Mouse (Mus musculus) kidney, postnatal 14 days (tissue): ENCODE results near the gene Med13l.

Source experiments
- DNase-seq: peaks from one replicate; pipeline ENCODE4 v3.0.0; 2022; ENCODE audit warnings: mixed read lengths

Gene Med13l

DNA sequence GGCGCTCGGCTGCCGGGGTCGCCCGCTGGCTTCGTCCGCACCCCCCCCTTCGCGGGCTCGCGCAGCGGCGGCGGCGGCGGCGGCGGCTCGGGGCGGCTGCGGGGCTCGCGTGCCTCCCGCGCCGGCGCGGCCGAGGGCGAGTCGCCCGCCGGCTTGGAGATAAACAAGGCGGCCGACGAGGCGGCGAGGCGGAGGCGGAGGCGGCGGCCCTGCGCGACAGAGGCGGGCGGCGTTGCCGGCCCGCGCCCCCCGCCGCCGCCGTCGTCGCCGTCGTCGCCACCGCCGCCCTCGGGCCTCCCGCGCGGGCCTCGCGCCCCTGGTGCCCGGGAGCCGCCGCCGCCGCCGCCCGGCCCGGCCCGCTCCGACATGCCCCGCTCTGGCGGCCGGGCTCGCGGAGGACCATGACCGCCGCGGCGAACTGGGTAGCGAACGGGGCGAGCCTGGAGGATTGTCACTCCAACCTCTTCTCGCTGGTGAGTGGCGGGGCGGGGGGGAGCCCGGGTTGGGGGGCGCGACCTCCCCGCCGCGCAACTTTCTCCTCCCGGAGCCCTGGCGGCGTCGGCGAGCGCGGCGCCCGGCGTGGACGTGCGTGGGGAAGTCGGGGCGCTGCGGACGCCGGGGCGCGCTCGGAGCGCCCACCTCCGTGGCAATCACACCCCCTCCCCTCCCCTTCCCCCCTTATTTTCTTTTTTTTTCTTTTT, at the start of gene Med13l:
Med13l (plus strand) TSS at position 295 of the 701 bp plus-strand sequence.
- peak; percentile 85 for DNase-seq

DNA sequence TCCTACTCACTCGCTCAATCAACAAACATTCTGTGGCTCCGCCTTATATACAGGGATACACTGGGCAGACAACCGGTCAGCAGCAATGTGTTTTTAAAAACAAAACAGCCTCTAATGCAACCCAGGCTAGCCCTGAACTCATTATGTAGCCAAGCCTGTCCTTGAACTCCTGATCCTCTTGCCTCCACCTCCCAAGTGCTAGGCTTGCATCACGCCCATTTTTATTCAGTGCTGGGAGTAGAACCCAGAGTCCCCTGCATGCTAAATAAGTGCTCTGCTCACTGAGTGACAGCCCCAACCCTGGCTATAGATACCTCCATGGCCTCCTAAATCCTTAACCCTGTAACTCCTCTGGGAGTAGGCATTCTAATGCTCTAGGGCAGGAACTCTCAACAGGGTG, 49.5 kb upstream of the Med13l start:
- no peak for DNase-seq

DNA sequence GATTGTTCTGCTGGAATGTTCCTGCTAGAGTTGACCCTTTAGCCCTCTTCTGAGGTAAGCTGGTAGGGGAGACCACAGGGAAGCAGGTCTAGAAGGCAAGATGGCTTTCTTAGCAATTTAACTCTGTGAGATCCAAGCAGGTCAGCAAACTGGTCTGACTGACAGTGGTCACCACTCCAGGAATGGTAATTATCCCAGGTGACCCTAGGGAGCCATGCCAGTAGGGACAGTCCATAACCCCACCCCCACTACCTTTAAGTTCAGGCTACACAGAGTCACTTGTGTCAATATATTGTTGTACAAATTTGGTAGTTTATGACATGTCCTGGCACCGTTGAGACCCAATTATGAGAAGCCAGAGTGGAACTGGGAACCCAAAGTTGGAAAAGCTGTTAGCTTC, 47.5 kb upstream of the Med13l start:
- no peak for DNase-seq

DNA sequence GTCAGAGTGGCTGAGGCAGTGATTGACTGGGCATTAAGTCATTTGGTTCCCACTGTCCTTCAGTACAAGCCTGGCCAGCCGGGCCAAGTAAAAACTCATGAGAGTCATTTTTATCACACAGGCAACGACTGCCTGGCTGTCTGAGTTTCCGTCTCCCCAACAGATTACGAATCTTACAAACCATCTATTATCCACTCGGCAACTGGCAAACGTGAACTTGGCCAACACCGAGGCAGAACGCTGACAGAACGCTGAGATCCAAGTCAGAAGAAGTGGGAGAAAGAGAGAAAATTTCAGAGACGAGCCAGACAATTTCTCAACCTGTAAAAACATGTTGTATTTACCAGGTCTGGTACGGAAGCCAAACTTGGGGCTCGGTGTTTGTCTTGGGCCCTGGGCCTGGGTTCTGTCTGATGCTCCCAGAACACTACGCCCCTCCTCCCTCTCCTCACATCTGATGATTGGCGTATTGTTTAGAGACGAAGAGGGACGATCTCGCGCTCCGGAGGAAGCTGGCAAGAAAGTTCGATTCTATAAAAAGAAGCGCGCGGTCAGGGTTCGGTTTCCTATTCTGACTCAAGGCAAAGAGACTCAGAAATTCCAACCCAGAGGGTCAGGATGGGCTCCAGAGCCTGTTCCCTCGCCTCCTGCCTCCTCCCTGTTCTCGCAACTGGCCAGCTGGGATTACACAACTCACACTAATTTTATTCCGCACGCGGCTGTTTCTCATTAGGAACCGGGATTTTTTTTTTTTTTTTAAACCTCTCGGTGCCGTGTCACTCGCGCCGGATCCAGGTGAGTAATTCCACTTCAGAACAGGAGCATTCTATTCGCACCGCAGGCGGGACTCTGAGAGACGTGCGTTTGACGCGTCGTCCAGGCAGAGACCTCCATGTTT, 46.6 kb upstream of the Med13l start:
- peak; percentile 69 for DNase-seq

DNA sequence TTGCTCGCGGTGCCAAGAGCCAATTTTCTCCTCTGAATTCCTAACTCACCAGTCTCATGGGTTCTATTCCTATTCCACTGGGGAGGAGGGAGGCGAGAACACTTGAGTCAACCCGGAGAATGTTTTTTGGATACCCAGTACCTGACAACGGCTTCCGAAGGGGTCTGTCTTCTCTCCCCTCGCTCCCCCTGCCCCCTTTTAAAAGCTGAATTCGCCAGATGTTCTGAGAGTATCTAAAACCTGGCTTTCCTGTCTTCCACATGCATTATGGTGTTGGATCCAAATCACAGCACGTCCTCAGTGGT, 46.0 kb upstream of the Med13l start:
- no peak for DNase-seq

DNA sequence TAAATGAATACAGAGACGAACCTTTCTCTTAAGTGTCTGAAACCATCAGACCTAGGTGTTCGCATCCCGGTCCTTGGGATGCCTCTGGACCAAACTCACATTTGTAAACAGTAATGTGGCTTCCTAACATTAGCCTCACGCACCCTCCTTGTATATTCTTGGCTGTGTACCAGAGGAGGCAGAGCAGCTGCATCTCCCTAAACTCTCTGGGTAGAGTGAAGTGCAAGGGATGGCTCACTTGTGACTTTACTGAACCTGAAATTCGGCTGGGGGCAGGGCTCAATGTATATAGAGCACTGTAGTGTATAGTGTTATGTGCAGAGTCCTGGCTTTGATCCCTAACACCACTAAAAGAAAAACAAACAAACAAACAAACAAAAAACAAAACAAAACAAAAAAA, 45.6 kb upstream of the Med13l start:
- DNase-seq = no peak

DNA sequence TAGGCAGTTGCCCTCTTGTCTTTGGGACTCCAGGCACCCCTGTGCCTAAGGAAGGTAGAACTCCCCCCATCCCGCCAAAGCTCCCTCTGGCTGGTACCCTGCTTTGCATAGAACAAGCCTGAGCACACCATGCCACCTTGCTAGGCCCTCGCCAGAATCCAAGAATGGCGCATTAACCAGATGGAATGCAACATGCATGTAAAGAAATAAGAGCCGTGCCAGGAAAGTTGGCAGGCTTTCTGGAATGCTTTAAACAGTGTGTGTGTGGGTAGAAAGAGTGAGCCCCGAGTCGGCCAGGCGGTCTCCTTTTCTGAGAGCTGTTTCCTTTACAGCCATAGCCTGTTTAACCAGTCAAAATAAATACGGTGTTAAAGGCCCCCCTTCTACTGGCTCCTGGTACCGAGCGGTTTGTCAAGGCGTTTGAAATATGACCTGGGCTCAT, 45.2 kb upstream of the Med13l start:
- peak; percentile 80 for DNase-seq

DNA sequence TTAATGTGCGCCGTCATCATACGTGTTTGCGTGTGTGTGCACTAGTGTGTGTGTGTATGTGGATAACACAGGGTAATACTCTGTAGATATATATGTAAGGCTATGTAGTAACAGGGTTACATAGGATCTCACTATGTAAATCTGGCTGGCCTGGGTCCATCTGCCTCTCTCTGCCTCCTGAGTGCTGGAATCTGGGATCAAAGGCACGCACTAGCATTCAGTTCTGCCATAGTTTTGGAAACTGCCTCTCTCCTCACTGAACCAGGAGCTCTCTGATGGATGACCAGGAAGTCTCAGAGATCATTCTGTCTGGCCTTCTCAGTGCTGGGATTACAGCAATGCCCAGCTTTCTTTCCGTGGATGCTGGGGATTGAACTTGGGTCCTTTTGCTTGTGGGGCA, 44.4 kb upstream of the Med13l start:
- DNase-seq = no peak

DNA sequence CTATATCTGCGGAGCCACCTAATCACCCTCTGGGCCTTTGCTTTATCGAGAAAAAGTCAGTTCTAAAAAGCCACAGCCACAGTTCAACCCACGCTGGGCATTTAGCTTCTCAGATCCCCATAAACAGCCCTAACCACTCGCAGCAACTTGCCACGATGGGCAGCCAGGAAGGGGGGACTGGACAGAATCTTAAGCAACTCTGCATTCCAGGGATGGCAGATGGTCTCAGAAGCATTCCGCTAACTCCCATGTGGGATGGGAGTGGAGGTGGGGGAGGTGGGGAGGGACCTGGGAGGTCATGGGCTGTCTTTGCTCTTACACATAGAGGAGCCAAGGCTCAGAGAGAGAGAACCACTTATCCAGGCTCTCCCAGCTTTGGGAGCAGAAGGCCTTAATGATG, 44.0 kb upstream of the Med13l start:
- DNase-seq = no peak

DNA sequence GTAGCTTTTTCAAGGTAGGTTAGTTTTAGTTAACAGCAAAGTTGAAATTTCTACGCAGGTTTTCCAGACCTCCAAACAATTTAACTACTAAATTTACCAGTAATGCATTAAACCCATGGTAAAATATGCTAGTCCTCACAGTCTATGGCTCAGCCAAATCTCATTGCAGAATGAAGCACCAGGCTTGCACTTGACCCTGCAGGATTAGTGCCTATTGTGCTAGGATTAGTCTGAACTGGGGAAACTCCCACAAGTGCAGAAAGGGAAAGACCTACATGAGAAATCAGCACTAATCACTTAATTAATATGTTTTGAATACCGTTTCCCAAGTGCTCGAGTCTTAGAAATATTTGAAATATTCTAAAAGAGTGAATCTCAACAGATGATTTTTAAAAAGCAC, 40.0 kb upstream of the Med13l start:
- DNase-seq = no peak

DNA sequence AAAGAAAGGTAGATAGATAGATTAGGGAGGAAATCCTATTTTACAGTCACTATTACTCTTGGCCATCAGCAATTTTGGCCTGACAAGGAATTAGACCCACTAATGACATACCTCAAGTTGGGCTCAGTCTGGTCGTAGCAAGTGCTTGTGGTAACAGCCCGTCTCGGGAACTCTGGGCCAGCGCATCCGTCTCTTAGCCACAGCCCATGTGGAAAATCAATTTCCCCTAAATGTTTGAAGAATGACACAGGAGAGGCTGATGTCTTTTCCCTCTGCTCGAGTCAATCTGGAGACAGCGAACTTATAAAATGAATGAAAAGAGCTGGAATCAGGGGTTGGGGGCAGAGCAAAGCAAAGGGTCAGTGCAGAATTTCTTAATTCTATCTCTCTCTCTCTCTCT, 36.1 kb upstream of the Med13l start:
- no peak for DNase-seq

DNA sequence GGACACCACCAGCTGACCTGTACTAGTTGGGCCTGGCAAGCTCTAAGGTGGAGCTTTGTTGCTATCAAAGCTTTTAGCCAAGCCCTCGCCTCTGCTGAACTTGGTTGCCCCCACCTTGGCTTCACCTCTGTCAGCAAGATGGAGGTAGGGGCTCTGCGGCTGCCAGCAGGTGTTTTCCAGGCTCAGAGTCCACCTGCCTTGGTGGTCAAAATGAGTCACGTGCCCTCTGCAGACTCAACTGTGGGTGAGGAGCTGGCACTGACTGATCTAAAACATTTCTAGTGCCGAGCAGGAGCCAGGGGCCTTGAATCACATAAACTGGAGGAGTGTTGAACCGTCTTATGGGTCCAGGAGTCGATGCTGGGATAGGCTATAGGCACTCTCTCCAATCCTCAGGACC, 34.8 kb upstream of the Med13l start:
- no peak for DNase-seq

DNA sequence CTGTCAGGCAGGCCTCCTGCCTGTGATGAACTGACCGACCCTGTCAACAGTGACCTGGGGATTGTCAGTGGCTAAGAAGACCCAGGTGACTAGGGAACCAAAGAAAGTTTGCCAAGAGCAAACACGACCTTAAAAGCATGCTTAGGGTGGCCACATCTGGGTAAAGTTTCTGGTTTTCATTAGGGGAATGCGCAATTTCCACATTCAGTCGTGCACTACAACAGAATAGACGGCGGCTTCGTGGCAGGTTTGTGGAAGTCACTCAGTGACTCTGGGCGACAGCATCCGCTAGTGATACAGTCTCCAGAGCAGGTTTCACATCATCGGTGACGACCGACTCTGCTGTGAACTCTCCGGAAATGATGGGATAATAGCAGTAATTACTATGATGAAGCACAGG, 34.0 kb upstream of the Med13l start:
- no peak for DNase-seq

DNA sequence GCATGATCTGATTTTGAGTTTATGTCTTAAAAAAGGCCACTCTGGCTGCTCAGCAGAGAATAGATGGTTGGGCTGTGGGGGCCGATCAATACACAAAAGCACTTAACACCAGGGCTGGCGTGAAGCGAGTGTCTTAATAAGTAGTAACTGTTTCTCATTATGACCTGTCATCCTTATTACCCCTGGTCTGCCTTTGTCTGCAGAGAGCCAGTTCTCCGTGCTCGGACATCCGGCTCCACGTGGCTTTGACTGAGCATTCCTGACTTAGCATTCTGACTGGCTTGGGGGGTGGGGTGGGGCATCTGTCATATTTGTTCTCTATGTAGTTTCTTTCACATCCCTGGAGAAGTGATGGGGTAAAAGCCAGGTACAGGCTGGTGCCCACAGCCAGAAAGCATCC, 31.2 kb upstream of the Med13l start:
- DNase-seq = no peak

DNA sequence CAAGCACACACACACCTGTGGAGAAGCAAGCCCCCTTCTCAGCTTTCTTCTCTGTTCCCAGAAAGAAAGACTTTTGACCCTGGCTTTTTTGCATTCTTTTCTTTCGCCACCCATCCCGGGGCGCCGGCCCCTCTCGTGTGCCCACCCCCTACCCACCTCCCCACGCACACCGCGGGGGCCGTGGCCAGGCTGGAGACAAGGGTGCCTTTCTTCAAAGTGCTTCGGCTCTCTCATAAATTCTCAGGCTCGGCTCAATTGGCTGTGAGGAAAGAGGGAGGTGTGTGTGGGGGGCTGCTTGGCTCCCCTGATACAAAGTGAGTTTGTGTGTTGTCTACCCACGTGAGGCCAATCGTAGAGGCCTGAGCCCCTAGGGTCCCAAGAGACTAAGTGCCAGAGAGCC, 28.4 kb upstream of the Med13l start:
- DNase-seq = no peak

DNA sequence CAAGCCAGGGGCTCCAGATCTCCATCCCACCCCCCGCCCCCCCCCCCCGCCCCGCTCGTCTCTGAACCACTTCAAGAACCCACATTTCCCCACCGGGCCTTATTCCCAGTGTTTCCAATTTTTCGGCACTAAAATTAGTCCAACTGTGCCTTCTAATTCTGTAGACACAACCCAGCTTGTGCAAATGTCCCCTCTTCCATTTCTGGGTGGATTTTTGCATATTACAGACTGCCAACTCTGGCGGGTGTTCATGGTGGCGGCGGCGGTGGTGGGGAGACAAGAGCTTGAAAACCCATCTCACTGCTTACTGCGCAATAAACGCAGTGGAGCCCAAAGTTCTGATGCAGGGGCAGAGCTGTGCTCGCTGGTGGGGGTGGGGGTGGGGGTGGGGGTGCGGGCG, 27.8 kb upstream of the Med13l start:
- DNase-seq = no peak

DNA sequence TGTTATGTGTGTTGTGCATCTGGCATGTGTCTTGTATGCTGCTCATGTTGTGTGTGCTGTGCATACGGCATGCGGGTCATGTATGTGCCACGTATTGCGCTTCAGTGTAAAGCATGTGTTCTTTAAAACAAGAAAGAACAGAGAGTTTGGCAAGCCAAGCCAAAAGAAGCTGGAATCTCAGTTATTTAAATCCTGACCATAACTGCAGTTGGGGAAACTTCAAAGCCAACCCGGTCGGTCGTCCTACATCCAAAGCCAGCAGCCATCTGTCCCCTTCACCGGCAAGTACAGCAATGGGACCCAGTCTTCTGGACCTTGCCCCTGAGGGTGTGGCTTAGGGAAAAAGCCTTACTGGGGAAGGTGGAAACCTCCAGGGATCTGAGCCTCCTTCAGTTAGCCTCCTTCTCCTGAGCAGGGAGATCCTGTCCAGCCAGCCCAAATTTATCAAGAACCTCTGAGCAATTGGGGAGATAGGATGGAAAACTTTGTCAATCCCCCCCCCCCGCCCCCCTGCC, 26.0 kb upstream of the Med13l start:
- no peak for DNase-seq

DNA sequence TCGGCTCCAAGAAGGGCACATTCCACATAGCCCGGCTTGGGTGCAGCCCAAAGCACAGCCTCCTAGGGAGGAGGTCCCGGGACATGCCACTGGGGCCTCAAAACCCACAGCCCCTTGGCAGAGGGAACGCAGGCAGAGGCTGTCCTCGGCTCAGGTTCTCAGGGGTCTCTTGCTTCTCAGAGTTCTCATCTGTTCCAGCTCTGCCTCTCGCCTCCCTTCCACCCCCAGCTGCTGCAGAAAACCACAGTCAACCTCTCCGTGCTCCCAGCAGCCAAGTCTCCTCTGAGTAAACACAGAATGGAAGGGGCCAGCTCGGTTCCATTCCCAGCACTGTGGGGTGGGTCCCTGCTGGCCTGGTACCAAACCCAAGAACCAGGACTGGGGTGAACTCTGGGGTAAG, 25.3 kb upstream of the Med13l start:
- no peak for DNase-seq

DNA sequence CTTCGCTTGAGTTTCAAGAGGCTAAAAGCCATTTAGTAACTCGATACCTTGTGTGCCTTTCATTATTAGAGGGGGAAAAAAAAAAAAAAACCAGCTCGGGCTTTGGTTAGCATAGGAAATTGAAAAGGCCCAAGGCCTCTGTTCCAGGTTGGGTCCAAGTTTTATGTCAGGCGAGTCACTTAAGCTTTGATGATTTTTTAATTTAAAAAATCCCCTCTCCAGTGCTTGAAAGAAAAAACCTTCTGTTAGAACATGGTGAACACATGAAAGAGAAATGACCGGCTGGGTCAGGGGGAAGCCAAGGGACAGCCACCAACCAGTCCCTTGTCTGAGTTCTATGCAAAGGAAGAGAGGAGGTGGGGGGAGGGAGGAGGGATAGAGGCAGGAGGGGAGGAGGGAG, 22.0 kb upstream of the Med13l start:
- DNase-seq = no peak

DNA sequence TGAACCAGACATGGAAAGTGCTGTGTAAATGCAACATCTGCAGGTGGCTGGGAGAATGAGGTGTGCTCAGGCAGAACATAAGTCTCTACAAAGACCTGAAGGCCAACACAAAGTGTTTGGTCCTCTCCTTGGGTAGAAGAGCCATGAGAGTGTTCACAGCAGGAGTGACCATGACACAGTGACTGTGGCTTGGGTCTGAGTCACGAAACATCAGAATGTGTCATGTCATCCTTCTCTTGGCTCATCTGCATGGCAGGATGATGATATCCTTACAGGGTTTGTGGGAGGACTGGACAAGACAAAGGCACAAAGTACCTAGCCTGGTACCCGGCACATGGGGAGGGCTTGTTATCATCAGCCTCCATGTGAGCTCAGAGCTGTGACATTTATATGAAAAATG, 16.7 kb upstream of the Med13l start:
- DNase-seq = no peak

DNA sequence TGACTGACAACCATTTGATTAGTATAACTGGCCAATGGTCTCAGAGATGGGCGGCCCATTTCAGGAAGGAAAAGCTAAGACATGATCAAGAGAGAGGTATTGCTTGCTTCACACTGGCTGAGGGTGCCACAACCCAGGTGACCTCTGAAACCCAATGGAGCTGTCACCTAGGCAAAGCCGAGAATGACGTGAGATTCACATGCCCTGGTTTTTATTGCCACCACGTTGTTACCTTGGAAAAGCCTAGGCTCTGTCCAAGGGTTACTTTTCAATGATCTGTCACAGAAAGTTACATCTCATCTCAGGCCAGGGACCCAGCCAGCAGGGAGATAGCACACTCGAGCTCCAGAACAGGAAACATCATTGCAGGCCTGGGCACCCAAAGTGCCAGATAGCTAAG, 10.0 kb upstream of the Med13l start:
- DNase-seq = no peak

DNA sequence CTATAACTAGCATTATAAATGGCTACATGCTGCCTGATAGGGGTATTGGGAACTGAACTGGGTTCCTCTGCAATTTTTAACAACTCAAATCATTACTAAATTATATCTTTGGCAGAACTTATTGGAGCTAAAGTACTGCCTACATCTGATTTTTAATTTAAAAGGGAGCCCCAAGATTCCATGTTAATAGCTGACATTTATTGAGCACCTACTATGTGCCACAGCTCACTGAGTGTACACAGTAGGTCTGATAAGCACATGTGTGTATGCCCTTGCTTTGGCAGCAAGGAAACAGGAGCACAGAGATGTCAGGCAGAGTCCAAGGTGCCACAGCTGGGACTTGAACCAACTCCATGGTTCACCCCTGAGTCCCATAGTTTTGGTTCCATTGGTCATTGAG, 7.2 kb upstream of the Med13l start:
- DNase-seq = no peak

DNA sequence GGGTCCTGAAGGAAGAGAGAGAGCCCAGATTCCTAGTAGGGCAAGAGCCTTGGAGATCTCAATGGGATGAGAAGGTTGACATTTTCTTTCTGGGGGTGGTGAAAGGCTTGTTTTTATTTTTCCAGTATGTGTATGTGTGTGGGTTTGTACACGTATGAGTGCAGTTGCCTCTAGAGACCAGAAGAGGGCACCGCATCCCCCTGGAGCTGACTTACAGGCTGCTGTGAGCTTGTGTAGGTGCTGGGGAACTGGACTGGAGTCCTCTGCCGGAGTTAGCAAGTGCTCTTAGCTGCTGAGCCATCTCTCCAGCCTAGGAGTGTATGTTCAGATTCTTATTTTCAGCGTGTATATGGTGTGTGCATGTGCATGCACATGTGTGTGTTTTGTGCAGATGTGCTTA, 5.2 kb upstream of the Med13l start:
- no peak for DNase-seq

DNA sequence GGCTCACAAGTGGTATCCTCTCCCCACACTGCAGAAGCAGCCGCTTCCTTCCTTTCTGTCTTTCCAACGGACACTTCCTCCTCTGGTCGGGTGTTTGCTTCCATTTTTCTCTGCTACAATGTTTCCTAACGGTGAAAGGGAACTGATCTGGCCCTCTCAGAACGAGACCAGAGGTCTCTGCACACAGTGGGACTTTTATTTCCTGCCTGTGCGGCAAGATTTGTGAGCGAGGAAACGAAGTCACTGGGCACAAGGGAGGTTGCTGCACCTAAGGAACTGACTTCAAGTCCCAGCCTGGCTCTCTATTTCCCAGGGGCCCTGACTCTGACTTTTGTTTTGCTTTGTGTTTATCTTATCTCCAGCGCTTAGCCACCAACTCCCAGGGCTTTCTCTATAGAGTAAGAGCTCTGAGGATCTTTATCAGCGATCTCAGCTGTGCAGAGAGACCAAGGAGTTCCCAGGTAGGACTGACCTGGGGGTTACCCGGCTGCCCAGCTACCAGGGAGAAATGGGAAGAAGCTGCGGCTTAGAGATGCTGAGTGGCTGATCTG, 4.0 kb upstream of the Med13l start:
- DNase-seq = no peak
